Mouse (Mus musculus) embryonic facial prominence, embryonic 10.5 days (tissue): ENCODE results near the gene Rpl18. TPM values are rescaled to one million over a fixed set of nuclear protein-coding genes. Genes with fewer than 3 reads are reported as not detected.

ENCODE experiments used
- DNase-seq: peaks from one replicate; pipeline ENCODE4 v3.0.0-alpha.2; 2017; ENCODE audit warnings: low spot score
- H3K27ac ChIP-seq: fragments of 300-500 bp; sonication (generic); replicated peaks from 2 replicates; pipeline ENCODE4 v1.5.1; 2016; ENCODE audit warnings: mild to moderate bottlenecking
- H3K27me3 ChIP-seq: fragments of 300-500 bp; sonication (generic); replicated peaks from 2 replicates; pipeline ENCODE4 v1.6.1; 2016; ENCODE audit warnings: low read depth, mild to moderate bottlenecking; ENCODE audit not compliant: poor library complexity, severe bottlenecking
- H3K36me3 ChIP-seq: fragments of 300-500 bp; sonication (generic); replicated peaks from 2 replicates; pipeline ENCODE4 v1.6.1; 2016; ENCODE audit warnings: mild to moderate bottlenecking, moderate library complexity
- H3K4me1 ChIP-seq: fragments of 300-500 bp; sonication (generic); 2 replicates; pipeline ENCODE4 v1.6.1; 2016
- H3K4me3 ChIP-seq: fragments of 300-500 bp; sonication (generic); 2 replicates; pipeline ENCODE4 v1.5.1; 2016; ENCODE audit warnings: mild to moderate bottlenecking, moderate library complexity
- H3K9me3 ChIP-seq: fragments of 300-500 bp; sonication (generic); 2 replicates; pipeline ENCODE4 v1.6.1; 2016; ENCODE audit warnings: mild to moderate bottlenecking
- WGBS: fragments of 180-500 bp; shearing (Covaris S2); methylation state at CpG from one replicate; pipeline ENCODE4 v1.1.7; 2016; 5-methylcytosine and 5-hydroxymethylcytosine counted together
- polyA plus RNA-seq: library from polyadenylated mRNA; unstranded; fragments of >200 nt; fragmentation: Nextera tagmentation; extraction: Ambion mirVana; gene quantifications from 2 replicates; pipeline ENCODE4 v1.2.1, GENCODE M21; 2016

Rpl18 gene
- polyA plus RNA-seq, 1 experiment from 2014 or later = 1,168 TPM

DNA sequence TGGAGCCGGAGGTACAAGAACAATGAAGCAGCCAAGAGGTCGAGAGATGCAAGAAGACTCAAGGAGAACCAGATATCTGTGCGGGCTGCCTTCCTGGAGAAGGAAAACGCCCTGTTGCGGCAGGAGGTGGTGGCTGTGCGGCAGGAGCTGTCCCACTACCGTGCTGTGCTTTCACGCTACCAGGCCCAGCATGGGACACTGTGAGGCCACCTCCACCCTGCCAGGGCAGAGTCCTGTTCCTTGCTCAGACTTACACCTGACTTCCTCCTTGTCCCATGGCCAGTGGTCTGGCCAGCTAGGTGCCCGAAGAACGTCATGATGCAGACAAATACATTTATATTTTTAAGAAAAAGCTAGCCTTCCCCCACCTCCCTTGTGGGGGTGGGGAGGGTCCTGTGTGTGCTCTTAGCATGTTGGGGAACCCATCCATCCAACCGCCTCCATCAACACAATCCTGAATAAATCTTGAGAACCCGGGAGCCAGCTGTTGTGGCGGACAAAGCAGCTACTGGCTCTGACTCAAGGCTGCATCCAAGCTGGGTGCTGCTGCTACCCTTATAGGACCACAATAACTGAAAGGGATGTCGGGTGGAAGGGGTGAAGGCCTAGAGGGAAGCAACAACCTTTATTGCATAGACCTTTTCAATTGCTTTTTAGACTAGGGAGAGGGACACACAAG lies 5.4 kb upstream of the Rpl18 start:
- H3K27me3 ChIP-seq = no peaks in the 10 kb centered on the region
- H3K9me3 ChIP-seq = no peaks in the 10 kb centered on the region
- peaks cover 52% of the 10 kb centered on the region for H3K36me3 ChIP-seq
- H3K27ac ChIP-seq = peak overlapping the region; percentile 37; the same call in 1 of the 2 replicates
- no peak for DNase-seq
- H3K4me3 ChIP-seq = peak overlapping the region; percentile 5; the same call in 1 of the 2 replicates
- WGBS = 82% methylated on average over 14 of the region's 14 CpGs
- peaks cover 72% of the 10 kb centered on the region for H3K4me1 ChIP-seq

DNA sequence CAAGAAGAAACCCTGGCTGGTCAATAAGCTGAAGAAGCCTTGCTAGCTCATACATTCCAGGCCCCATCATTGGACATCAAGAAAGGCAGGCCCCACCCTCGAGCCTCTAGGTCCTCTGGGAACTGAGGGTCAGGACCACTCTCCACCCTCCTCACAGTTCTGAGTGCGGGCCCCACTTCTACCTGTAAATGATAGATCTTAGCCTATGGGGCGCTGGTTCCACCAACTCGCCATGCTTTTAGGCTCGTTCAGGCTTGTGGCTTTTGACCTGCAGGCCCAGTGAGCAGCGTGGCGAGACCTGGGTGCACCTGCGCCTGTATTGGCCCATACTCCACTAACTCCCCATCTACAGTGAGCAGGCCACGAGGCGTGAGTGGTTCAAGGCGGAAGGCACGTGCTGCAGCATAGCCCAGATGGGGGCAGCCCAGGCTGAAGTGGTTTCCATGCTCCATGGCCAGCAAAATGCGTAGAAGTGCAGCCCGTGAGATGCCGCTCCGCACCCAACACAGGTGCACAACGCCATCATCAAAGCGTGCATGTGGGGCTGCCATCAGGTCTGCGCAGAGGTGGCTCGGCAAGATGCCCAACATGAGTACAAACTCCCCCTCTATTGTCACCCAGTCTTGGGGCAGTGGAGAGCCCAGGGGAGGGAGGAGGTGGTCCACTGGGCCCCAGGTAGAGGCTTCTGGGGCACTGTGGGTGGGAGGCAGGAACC lies 4.6 kb upstream of the Rpl18 start:
- H3K4me1 ChIP-seq = peaks cover 74% of the 10 kb centered on the region
- H3K36me3 ChIP-seq = peaks cover 52% of the 10 kb centered on the region
- H3K9me3 ChIP-seq = no peaks in the 10 kb centered on the region
- no peak for DNase-seq
- H3K4me3 ChIP-seq = no peak overlapping the region
- WGBS = 91% methylated on average over 20 of the region's 20 CpGs
- H3K27me3 ChIP-seq = no peaks in the 10 kb centered on the region
- H3K27ac ChIP-seq = no peak overlapping the region

DNA sequence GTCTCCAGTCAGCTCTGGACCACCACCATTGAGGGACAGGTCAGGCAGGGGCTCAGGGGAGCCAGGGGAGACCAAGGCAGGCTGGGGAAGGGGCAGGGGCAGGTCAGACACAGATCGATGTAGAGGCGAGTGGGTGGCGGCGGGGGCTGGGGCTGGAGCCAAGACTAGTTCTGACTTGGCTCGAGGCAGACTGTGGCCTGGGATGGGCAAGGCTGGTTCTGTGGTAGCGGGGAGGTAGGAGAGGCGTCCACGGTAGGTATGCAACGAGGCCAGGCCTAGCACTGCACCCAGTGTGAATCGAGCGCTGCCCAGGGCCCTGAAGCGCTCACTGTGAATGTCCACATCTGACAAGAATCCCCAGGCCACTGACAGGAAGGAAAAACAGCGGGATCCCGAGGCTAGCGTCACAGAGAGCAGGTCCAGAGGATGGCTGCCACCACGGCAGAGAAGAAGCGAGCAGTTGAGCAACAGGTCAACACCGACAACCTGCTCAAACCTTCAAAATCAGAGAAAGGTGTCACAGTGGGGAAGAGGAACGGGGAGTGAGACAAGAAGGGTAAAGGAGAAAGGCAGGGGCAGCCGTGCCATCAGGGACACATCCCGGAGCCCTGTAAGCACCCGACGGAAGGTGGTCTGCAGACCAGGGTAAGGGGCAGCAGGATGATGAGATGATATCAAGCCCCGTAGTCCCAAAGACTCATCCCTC lies 3.8 kb upstream of the Rpl18 start:
- Histone ChIP-seq H3K4me1 (peaks cover 74% of the 10 kb centered on the region), H3K4me3 (no peak overlapping the region), H3K27me3 (no peaks in the 10 kb centered on the region), H3K36me3 (peaks cover 52% of the 10 kb centered on the region), H3K9me3 (no peaks in the 10 kb centered on the region), H3K27ac (no peak overlapping the region)
- WGBS = 91% methylated on average over 24 of the region's 24 CpGs
- no peak for DNase-seq

DNA sequence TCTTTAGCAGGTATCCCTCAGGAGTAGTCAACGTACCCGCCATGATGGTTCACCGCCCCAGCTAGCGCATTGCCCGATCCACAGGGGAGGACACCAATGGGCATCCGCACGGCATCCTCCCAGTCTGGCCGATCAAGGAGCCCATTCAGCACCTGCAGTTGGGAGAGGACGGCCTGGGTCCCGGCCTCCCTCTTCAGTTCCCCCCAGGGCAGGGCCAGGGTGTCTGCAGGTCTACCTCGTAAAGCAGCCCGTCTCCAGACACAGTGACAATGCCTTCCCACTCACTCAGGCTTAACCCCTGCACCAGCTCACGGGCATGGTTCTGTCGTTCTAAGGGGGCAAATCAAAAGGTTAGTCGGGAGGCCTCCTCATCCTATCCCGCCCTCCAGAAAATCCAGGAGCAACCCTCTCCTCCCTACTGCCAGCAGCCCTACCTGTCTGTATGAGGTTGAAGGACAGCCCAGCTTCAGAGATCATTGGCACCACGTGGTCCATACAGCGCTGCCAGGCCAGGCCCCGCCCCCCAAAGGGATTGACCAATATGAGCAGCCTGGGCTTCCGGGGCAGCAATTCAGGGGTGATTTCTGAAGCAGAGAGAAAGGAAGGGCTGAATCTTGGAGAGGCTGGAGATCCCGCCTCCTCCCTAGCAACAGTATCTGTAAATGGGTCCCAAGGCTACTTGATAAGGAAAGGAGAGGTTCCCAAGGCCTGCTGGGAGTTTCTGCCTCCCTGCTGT lies 3.1 kb upstream of the Rpl18 start:
- Histone ChIP-seq H3K4me1 (peaks cover 74% of the 10 kb centered on the region), H3K36me3 (peaks cover 52% of the 10 kb centered on the region), H3K9me3 (no peaks in the 10 kb centered on the region), H3K27ac (no peak overlapping the region), H3K4me3 (peak overlapping the region; percentile 14; the same call in 1 of the 2 replicates), H3K27me3 (no peaks in the 10 kb centered on the region)
- no peak for DNase-seq
- 89% methylated on average over 21 of the region's 21 CpGs for WGBS

DNA sequence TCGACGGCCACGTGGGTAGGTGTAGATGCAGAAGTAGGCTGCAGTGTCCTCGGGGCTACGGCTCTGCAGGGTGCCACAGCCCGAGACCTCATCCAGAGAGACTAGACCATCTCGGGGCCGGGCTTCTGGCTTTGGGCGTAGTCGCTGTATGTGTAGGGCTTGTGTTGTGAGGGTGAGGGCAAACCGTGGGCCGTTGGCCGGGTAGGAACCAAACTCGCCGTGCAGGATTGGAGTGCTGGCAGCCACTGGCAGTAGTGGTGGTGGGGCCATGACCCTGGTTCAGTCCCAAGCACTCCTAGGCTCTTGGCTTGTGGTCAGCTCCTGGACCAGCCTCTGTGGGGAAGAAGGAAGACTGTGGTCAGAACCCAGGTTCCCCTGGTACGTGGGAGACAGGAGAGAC lies 1.9 kb upstream of the Rpl18 start:
- peaks cover 62% of the 10 kb centered on the region for H3K4me1 ChIP-seq

DNA sequence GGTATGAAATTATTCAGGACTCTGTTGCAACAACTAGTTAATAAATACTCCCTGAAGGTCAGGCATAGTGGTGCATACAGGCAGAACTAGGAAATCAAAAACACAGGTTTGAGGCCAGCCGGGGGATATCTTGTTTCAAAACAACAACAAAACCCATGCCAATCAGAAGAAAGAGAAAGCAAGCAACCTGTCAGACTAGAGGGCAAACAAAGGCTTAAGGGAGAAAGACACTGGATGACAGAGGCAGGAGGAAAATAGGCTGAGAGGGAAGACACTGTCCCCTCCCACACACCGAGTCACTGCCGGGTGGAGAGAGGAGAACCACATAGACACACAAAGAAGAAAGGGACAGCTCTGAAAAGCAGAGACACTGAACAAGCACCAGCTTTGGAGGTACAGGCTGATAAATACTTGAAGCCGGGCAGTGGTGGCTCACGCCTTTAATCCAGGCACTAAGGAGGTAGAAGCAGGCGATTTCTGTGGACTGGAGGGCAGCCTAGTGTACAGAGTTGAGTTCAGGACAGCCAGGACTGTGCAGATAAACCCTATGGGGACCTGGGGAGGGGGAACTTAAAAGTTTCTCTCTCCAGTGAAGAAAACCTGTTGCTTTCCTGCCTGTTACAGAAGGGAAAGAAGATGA lies 1.3 kb upstream of the Rpl18 start:
- peak overlapping the region; percentile 70 for H3K4me3 ChIP-seq
- H3K27ac ChIP-seq = peak overlapping the region; percentile 90
- DNase-seq = no peak
- H3K9me3 ChIP-seq = no peaks in the 10 kb centered on the region
- peaks cover 59% of the 10 kb centered on the region for H3K4me1 ChIP-seq
- 83% methylated on average over 6 of the region's 6 CpGs for WGBS
- no peaks in the 10 kb centered on the region for H3K27me3 ChIP-seq
- peaks cover 56% of the 10 kb centered on the region for H3K36me3 ChIP-seq

More for the DNA sequence above, 1.9 kb upstream of the Rpl18 start:
- H3K9me3 ChIP-seq = no peaks in the 10 kb centered on the region
- DNase-seq = no peak
- 89% methylated on average over 16 of the region's 16 CpGs for WGBS
- no peak overlapping the region for H3K27ac ChIP-seq
- no peaks in the 10 kb centered on the region for H3K27me3 ChIP-seq
- peaks cover 52% of the 10 kb centered on the region for H3K36me3 ChIP-seq
- peak overlapping the region; percentile 70 for H3K4me3 ChIP-seq

DNA sequence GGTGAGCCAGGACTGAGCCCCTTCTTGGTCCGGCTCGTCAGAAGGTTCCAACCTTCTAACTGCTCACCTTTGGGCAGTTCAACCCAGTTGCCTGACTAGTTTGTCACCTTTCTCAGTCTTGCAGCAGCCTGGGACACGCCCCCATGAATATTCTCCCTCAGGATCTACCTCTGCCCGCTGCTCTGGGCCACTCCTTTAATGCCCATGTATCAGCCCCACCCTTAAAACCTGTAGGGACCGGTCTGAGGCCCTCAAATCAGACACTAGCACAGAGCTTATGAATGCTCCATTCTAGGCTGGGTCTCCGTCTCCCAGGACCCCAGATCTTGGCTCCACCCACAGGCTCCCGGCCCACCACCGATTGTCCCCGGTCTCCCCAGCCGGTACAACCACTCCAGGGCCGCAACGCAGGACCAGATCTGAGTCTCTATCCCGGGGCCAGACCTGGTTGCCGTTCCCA lies 597 bp upstream of the Rpl18 start:
- WGBS = 11% methylated on average over 14 of the region's 14 CpGs
- no peaks in the 10 kb centered on the region for H3K9me3 ChIP-seq
- H3K36me3 ChIP-seq = peaks cover 58% of the 10 kb centered on the region
- DNase-seq = no peak
- H3K27me3 ChIP-seq = no peaks in the 10 kb centered on the region
- H3K4me3 ChIP-seq = peak overlapping the region; percentile 70
- H3K27ac ChIP-seq = peak overlapping the region; percentile 90
- H3K4me1 ChIP-seq = peaks cover 59% of the 10 kb centered on the region

DNA sequence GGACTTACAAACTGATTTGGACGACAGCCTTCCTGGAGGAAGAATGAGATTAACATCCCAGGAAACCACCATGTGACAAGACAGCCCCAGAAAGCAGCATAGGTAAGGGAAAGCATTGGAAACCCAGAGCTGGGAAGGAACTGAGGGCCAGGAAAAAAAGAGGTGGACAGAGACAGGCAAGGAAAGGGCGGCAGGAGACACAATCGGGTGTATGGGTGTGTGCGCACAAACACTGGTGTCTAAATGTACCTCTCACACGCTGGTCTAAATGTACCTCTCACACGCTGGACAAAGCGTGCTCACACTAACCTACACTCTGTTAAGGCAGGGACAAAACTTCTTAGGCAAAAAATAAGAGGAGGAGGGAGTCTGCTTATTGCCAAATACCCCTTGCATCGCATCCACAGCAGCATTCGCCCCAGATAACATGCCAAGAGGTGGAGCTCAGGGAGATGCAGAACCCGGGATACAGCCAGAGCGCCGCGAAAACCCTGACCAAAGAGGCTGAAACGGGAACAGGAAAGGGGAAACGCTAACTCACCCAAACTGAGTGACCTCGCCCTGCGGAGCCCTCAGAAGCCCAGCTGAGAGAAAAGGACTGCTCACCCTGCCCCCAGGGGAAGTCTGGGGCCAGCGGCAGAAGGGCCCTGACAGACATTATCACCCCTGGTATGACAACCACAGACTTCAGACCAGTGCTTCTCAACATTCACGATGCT lies 643 bp downstream of the Rpl18 start:
- Histone ChIP-seq H3K27ac (peak overlapping the region; percentile 90), H3K4me3 (peak overlapping the region; percentile 70), H3K9me3 (no peaks in the 10 kb centered on the region), H3K36me3 (peaks cover 58% of the 10 kb centered on the region), H3K27me3 (no peaks in the 10 kb centered on the region), H3K4me1 (peaks cover 60% of the 10 kb centered on the region)
- no peak for DNase-seq
- WGBS = 84% methylated on average over 19 of the region's 19 CpGs

DNA sequence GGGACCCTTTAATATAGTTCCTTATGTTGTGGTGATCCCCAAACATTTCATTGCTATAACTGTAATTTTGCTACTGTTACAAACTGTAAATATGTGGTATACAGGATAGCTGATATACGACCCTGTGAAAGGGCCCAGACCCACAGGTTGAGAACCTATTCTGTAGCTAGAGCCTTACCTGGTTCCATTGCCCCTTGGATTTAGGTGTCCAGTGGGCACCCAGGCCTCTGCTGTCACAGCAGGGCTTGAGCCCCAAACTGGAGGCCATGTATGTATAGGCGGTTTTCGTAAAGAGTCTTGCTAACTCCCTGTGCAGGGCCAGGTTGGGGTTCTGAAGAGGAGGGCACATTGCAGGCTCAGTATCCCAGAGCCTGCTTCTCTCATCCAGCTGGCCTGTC lies 1.2 kb downstream of the Rpl18 start:
- H3K4me3 ChIP-seq = peak overlapping the region; percentile 70
- DNase-seq = no peak
- H3K9me3 ChIP-seq = no peaks in the 10 kb centered on the region
- WGBS = 89% methylated on average over 3 of the region's 3 CpGs
- H3K36me3 ChIP-seq = peaks cover 58% of the 10 kb centered on the region
- no peaks in the 10 kb centered on the region for H3K27me3 ChIP-seq
- H3K27ac ChIP-seq = no peak overlapping the region
- H3K4me1 ChIP-seq = peaks cover 64% of the 10 kb centered on the region

DNA sequence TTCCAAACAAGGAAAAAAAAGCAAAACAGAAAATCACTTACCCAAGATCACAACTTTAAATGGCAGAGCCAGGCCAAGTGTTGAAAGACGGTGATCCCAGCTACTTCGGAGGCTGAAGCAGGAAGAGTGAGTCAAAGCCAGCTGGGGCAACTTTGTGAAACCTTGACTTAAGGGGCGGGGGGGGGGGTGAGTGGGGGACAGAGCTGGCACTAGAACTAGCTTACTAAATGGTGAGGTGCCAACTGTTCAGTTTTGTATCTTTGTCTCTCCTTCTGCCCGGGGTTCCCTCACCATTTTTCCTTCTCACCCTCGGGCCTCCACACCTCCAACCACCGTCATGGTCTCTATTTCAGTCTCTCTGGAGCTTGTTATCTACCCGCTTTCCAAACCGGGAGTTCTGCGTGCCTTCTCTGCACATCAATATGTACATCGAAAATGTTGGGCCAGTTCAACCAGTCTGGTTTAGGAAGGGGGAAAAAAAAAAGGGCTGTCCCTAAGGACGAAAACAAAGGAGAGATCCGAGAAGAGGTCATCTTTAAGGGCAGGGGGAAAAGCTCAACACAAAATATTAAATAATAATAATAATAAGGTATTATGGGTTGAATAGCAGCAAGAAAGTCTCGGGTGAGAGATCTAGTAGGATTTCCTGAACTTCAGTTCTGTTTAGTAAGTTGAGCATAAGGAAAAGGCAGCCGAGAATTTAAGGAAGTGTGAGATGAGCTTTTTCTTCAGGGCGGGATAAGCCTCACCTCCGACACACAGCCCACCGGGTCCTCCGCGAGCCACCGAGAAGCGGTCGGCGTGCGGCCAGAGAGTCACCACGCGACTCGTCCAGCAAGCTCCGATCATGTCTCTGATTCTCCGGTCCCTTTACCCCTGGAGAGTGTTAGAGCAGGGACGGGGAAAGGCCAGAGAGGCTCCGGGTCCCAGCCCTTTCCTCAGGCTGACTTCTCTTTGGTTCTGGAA lies 2.0 kb downstream of the Rpl18 start:
- H3K27ac ChIP-seq = peak overlapping the region; percentile 93
- no peaks in the 10 kb centered on the region for H3K9me3 ChIP-seq
- H3K4me3 ChIP-seq = peak overlapping the region; percentile 70
- 11% methylated on average over 31 of the region's 31 CpGs for WGBS
- H3K36me3 ChIP-seq = peaks cover 58% of the 10 kb centered on the region
- no peaks in the 10 kb centered on the region for H3K27me3 ChIP-seq
- H3K4me1 ChIP-seq = peaks cover 64% of the 10 kb centered on the region
- DNase-seq = no peak
